Mouse (Mus musculus) ZHBTc4 (cell line): ENCODE results near the gene Aasdh.

Source experiments
- DNase-seq: peaks from one replicate; pipeline ENCODE4 v3.0.0-alpha.2; 2011; ENCODE audit warnings: low read depth, low spot score

The Aasdh gene

GRCm38 (mm10) chr5:76905405-76906154 lies at the start of gene Aasdh:
TSS of gene Aasdh (minus strand) at chr5:76905514.
- peak; percentile 98 for DNase-seq

- no peak for DNase-seq
These were observed 49.1 kb upstream of the Aasdh start for GRCm38 (mm10) chr5:76954271-76954900.

GRCm38 (mm10) chr5:76953794-76954193 lies 48.5 kb upstream of the Aasdh start:
- no peak for DNase-seq

- DNase-seq: peak; percentile 68
These were observed 47.1 kb upstream of the Aasdh start for GRCm38 (mm10) chr5:76952112-76953040.

GRCm38 (mm10) chr5:76951106-76952027 lies 46.1 kb upstream of the Aasdh start, which contains the start of the genes Paics and Ppat:
TSS of gene Paics (plus strand) at chr5:76951307.
TSS of gene Ppat (minus strand) at chr5:76951578.
- DNase-seq: peak; percentile 99

- DNase-seq: no peak
These were observed 45.2 kb upstream of the Aasdh start for GRCm38 (mm10) chr5:76950343-76951105.

- DNase-seq: peak; percentile 40
These were observed 42.4 kb upstream of the Aasdh start for GRCm38 (mm10) chr5:76947758-76948157.

- no peak for DNase-seq
These were observed 41.8 kb upstream of the Aasdh start for GRCm38 (mm10) chr5:76947142-76947541.

- DNase-seq: no peak
These were observed 40.3 kb upstream of the Aasdh start for GRCm38 (mm10) chr5:76945678-76946033.

GRCm38 (mm10) chr5:76944965-76945677 lies 39.8 kb upstream of the Aasdh start:
- DNase-seq: no peak

GRCm38 (mm10) chr5:76942505-76942904 lies 37.2 kb upstream of the Aasdh start:
- no peak for DNase-seq

- DNase-seq: no peak
These were observed 36.7 kb upstream of the Aasdh start for GRCm38 (mm10) chr5:76941975-76942374.

GRCm38 (mm10) chr5:76939717-76940116 lies 34.4 kb upstream of the Aasdh start:
- DNase-seq: peak; percentile 36

- DNase-seq: peak; percentile 93
These were observed 24.0 kb upstream of the Aasdh start for GRCm38 (mm10) chr5:76929180-76929877.

- no peak for DNase-seq
These were observed 23.0 kb upstream of the Aasdh start for GRCm38 (mm10) chr5:76928124-76928832.

GRCm38 (mm10) chr5:76924296-76924695 lies 19.0 kb upstream of the Aasdh start:
- peak; percentile 50 for DNase-seq

GRCm38 (mm10) chr5:76923428-76923827 lies 18.1 kb upstream of the Aasdh start:
- DNase-seq: no peak

GRCm38 (mm10) chr5:76922833-76923232 lies 17.5 kb upstream of the Aasdh start:
- DNase-seq: no peak
